Mouse (Mus musculus) heart, embryonic 15.5 days (tissue): ENCODE measurements around the gene Timmdc1. TPM values are rescaled to one million over a fixed set of nuclear protein-coding genes. Genes with fewer than 3 reads are reported as not detected.

ENCODE experiments used
- ATAC-seq: fragments of 200-750 bp; cut with Nextera tagmentation; replicated peaks from 2 replicates; pipeline ENCODE4 v1.8.0; 2017; ENCODE audit warnings: low read depth, moderate TSS enrichment; ENCODE audit not compliant: insufficient number of reproducible peaks, insufficient read depth, low FRiP score
- H3K27ac ChIP-seq: fragments of 300-500 bp; sonication (generic); 2 replicates; pipeline ENCODE4 v1.5.1; 2015; ENCODE audit warnings: mild to moderate bottlenecking, inconsistent platforms
- H3K27me3 ChIP-seq: fragments of 300-500 bp; sonication (generic); 2 replicates; pipeline ENCODE4 v1.6.1; 2015; ENCODE audit warnings: inconsistent platforms
- H3K36me3 ChIP-seq: fragments of 300-500 bp; sonication (generic); 2 replicates; pipeline ENCODE4 v1.6.1; 2015; ENCODE audit warnings: mild to moderate bottlenecking, inconsistent platforms
- H3K4me1 ChIP-seq: fragments of 300-500 bp; sonication (generic); replicated peaks from 2 replicates; pipeline ENCODE4 v1.6.1; 2015; ENCODE audit warnings: inconsistent platforms
- H3K4me2 ChIP-seq: fragments of 300-500 bp; sonication (generic); 2 replicates; pipeline ENCODE4 v1.6.1; 2015; ENCODE audit warnings: inconsistent platforms, mild to moderate bottlenecking, moderate library complexity
- H3K4me3 ChIP-seq: fragments of 300-500 bp; sonication (generic); 2 replicates; pipeline ENCODE4 v1.5.1; 2015; ENCODE audit warnings: mild to moderate bottlenecking, inconsistent platforms
- H3K9ac ChIP-seq: fragments of 300-500 bp; sonication (generic); 2 replicates; pipeline ENCODE4 v1.6.1; 2015; ENCODE audit warnings: mild to moderate bottlenecking, inconsistent platforms
- H3K9me3 ChIP-seq: fragments of 300-500 bp; sonication (generic); replicated peaks from 2 replicates; pipeline ENCODE4 v1.6.1; 2016; ENCODE audit warnings: inconsistent platforms
- WGBS: fragments of 180-500 bp; shearing (Covaris S2); methylation state at CpG from one replicate; pipeline ENCODE4 v1.1.7; 2015; ENCODE audit warnings: mixed read lengths; 5-methylcytosine and 5-hydroxymethylcytosine counted together
- polyA plus RNA-seq: library from polyadenylated mRNA; unstranded; fragments of >200 nt; fragmentation: Nextera tagmentation; extraction: Ambion mirVana; gene quantifications from 2 replicates; pipeline ENCODE4 v1.2.1, GENCODE M21; 2015

The Timmdc1 gene
- polyA plus RNA-seq, 1 experiment from 2014 or later: 38.1 TPM

- no peak overlapping the region for H3K4me3 ChIP-seq
- no peak overlapping the region for H3K4me2 ChIP-seq
- H3K9ac ChIP-seq: no peak overlapping the region
- no peak for ATAC-seq
- H3K9me3 ChIP-seq: no peaks in the 10 kb centered on the region
- H3K4me1 ChIP-seq: peaks cover 18% of the 10 kb centered on the region
- 86% methylated on average over 5 of the region's 5 CpGs for WGBS
- H3K27me3 ChIP-seq: no peaks in the 10 kb centered on the region
- H3K36me3 ChIP-seq: no peaks in the 10 kb centered on the region
- no peak overlapping the region for H3K27ac ChIP-seq
Observed at GRCm38 (mm10) chr16:38472507-38472873, 50.0 kb downstream of the Timmdc1 start.

DNA sequence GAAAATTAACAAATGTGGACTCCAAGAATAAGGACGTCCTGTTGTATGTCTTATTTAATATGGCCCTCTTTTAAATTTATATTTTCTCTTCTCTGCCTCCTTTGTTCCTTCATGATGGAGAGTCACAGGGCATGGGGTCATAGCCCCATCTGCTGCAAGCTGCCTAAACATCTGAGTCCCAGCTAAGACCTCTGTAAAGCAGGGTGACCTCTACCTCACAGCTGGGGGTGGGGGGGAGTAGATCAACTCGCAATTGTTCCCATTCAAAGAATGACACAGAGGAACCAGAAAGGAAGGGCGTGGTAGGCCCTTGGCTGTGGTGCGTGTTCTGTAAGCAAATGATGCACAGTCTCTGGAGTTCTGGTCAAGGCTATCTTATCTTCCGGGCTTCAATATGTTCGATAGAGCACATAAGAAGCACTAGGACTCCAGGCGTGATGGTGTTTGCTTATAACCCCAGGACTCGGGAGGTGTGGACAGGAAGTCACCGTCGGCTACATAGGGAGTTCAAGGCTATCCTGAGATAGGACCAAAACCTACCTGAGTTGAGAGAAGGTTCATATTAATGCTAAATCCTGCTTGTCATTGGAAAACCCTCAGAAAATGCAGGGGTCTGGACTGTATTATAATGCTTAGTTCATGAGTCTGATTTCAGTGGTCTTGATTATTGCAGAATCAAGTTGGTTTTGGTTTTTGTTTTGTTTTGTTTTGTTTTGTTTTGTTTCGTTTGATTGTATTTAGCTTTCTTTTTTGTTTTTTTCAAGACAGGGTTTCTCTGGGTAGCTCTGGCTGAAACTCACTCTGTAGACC is 50.6 kb downstream of the Timmdc1 start:
- no peaks in the 10 kb centered on the region for H3K27me3 ChIP-seq
- H3K27ac ChIP-seq: no peak overlapping the region
- peaks cover 13% of the 10 kb centered on the region for H3K4me1 ChIP-seq
- H3K36me3 ChIP-seq: no peaks in the 10 kb centered on the region
- 66% methylated on average over 11 of the region's 11 CpGs for WGBS
- H3K9me3 ChIP-seq: no peaks in the 10 kb centered on the region
- no peak for ATAC-seq
- no peak overlapping the region for H3K4me2 ChIP-seq
- H3K9ac ChIP-seq: no peak overlapping the region
- no peak overlapping the region for H3K4me3 ChIP-seq

DNA sequence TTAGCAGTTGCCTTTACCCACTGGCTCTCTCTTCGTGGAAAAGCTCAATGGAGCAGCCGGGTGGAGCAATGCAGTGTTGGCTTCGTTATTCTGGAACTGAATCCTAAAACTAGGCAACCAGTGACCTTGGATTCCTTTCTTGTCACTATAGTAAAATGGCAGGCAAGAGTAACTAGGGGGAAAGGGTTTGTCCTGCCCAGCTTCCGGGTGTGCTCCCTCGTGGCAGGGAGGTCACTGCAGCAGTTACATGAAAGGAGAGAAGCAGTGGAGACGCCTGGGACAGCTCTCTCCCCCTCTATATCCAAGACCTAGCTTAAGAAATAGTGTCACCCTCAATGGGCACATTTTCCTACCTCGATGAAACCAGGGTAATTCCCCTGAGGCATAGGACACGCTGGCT is 53.0 kb downstream of the Timmdc1 start:
- Histone ChIP-seq H3K4me2 (no peak overlapping the region), H3K36me3 (no peaks in the 10 kb centered on the region), H3K9me3 (no peaks in the 10 kb centered on the region), H3K4me1 (0 out of 2 replicates have a peak, but pooled peaks cover 5% of the 10 kb centered on the region), H3K4me3 (no peak overlapping the region), H3K27ac (no peak overlapping the region), H3K9ac (no peak overlapping the region), H3K27me3 (no peaks in the 10 kb centered on the region)
- WGBS: 74% methylated on average over 8 of the region's 8 CpGs
- no peak for ATAC-seq

GRCm38 (mm10) chr16:38468706-38469018 is 53.8 kb downstream of the Timmdc1 start:
- ATAC-seq: no peak
- Histone ChIP-seq H3K9me3 (no peaks in the 10 kb centered on the region), H3K4me1 (0 out of 2 replicates have a peak, but pooled peaks cover 5% of the 10 kb centered on the region), H3K36me3 (no peaks in the 10 kb centered on the region), H3K4me2 (no peak overlapping the region), H3K9ac (no peak overlapping the region), H3K27ac (no peak overlapping the region), H3K4me3 (no peak overlapping the region), H3K27me3 (no peaks in the 10 kb centered on the region)
- 32% methylated on average over 3 of the region's 3 CpGs for WGBS

DNA sequence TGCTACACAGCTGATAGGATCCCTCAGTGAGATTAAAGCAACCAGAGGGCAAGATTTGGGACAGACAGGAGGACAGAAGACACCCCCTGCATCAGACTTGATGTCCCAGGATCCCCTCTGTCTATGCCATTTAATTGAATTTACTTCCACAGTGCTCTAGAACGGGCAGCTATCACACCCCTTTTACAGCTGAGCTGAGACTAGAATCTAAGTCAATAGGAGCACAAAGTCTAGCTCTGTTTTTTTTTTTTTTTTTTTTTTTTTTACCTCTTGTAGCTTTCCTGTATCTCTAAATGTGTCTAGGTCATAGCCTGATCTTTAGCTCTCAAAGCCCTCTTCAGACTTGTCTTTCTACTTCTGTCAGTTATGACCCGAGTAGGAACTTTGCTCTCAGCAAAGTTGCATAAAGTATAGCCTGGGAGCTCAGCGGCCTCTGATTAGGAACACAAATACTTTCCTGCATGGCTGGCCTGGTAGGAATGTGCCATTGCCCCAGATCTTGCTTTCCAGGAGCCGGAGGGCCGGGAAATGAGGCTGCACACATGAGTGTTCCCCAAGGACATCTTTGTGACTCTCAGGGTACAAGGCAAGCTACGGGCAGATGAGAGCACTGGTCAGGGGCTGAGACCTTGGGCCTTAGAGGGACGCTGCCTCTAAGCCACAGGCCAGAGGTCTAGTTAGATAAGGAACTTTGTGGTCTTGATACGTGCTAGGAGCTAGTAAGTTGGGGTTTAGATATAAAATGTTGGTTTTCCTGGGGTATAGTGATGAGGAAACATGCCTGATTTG is 54.4 kb downstream of the Timmdc1 start:
- H3K27ac ChIP-seq: no peak overlapping the region

GRCm38 (mm10) chr16:38467091-38467916 is 55.2 kb downstream of the Timmdc1 start:
- 0 out of 2 replicates have a peak, but pooled peaks cover 5% of the 10 kb centered on the region for H3K4me1 ChIP-seq
- no peaks in the 10 kb centered on the region for H3K36me3 ChIP-seq
- H3K27ac ChIP-seq: no peak overlapping the region
- 73% methylated on average over 13 of the region's 13 CpGs for WGBS
- H3K4me2 ChIP-seq: no peak overlapping the region
- no peaks in the 10 kb centered on the region for H3K9me3 ChIP-seq
- ATAC-seq: no peak
- H3K4me3 ChIP-seq: no peak overlapping the region
- no peak overlapping the region for H3K9ac ChIP-seq
- no peaks in the 10 kb centered on the region for H3K27me3 ChIP-seq

More for the DNA sequence above, 54.4 kb downstream of the Timmdc1 start:
- no peak overlapping the region for H3K9ac ChIP-seq
- H3K4me3 ChIP-seq: no peak overlapping the region
- H3K27me3 ChIP-seq: no peaks in the 10 kb centered on the region
- 0 out of 2 replicates have a peak, but pooled peaks cover 5% of the 10 kb centered on the region for H3K4me1 ChIP-seq
- no peak overlapping the region for H3K4me2 ChIP-seq
- H3K36me3 ChIP-seq: no peaks in the 10 kb centered on the region
- 52% methylated on average over 8 of the region's 8 CpGs for WGBS
- no peak for ATAC-seq
- H3K9me3 ChIP-seq: no peaks in the 10 kb centered on the region

- no peaks in the 10 kb centered on the region for H3K36me3 ChIP-seq
- H3K9ac ChIP-seq: no peak overlapping the region
- H3K9me3 ChIP-seq: no peaks in the 10 kb centered on the region
- ATAC-seq: no peak
- H3K4me1 ChIP-seq: 0 out of 2 replicates have a peak, but pooled peaks cover 5% of the 10 kb centered on the region
- no peaks in the 10 kb centered on the region for H3K27me3 ChIP-seq
- no peak overlapping the region for H3K4me2 ChIP-seq
- 71% methylated on average over 4 of the region's 4 CpGs for WGBS
- no peak overlapping the region for H3K4me3 ChIP-seq
- H3K27ac ChIP-seq: no peak overlapping the region
Observed at GRCm38 (mm10) chr16:38466089-38466488, 56.4 kb downstream of the Timmdc1 start.

- H3K9ac ChIP-seq: no peak overlapping the region
- no peak for ATAC-seq
Observed at GRCm38 (mm10) chr16:38463305-38463704, 59.2 kb downstream of the Timmdc1 start.

GRCm38 (mm10) chr16:38462161-38462560 is 60.3 kb downstream of the Timmdc1 start:
- Histone ChIP-seq H3K36me3 (no peaks in the 10 kb centered on the region), H3K9ac (no peak overlapping the region), H3K4me1 (no peaks in the 10 kb centered on the region), H3K9me3 (no peaks in the 10 kb centered on the region), H3K4me2 (no peak overlapping the region), H3K27me3 (no peaks in the 10 kb centered on the region), H3K27ac (no peak overlapping the region), H3K4me3 (no peak overlapping the region)
- 75% methylated on average over 7 of the region's 7 CpGs for WGBS
- ATAC-seq: no peak

More at GRCm38 (mm10) chr16:38463305-38463704, 59.2 kb downstream of the Timmdc1 start:
- H3K4me2 ChIP-seq: no peak overlapping the region
- H3K9me3 ChIP-seq: no peaks in the 10 kb centered on the region
- 0 out of 2 replicates have a peak, but pooled peaks cover 4% of the 10 kb centered on the region for H3K4me1 ChIP-seq
- WGBS: 82% methylated on average over 5 of the region's 5 CpGs
- H3K27me3 ChIP-seq: no peaks in the 10 kb centered on the region
- H3K36me3 ChIP-seq: no peaks in the 10 kb centered on the region
- no peak overlapping the region for H3K4me3 ChIP-seq
- no peak overlapping the region for H3K27ac ChIP-seq

DNA sequence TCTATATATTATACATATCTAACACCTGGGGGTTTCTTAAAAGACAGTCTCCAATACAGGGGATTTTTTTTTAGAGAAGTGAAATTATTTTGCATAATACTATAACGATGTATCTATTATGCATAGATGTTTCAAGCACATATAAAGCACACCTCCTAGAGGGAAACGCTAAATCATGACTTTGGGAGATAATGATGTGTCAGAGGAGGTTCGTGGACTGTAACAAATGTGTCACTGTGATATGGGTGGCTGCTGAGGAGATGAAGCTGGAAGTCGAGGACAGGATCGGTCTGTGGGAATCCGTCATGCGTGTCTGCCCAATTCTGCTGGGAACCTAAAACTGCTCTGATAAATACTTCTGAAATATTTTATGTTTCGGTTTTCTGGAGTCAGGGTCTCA is 60.7 kb downstream of the Timmdc1 start:
- 73% methylated on average over 8 of the region's 8 CpGs for WGBS
- no peak for ATAC-seq
- H3K4me2 ChIP-seq: no peak overlapping the region

DNA sequence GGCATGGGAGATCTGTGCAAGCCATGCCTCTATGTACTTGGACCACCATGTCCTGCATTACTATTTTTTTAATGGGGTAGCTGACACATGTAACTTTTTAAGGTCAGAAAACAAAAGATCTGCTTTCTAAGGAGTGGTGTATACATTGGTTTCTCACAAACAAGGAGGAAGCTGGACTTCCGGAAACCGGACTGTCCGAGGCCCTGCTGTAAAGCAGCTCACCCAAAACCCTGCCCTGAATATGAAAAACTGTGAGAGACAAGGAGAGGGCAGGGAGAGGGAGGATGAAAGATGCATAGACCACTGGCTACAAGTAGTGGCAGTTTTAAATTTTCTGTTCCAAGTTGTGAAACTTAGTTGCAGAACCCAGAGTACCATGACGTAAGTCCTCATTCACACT is 62.5 kb downstream of the Timmdc1 start:
- H3K27ac ChIP-seq: no peak overlapping the region
- no peak overlapping the region for H3K4me3 ChIP-seq
- H3K27me3 ChIP-seq: no peaks in the 10 kb centered on the region
- no peaks in the 10 kb centered on the region for H3K4me1 ChIP-seq
- no peak for ATAC-seq
- no peaks in the 10 kb centered on the region for H3K9me3 ChIP-seq
- 86% methylated on average over 4 of the region's 4 CpGs for WGBS
- no peak overlapping the region for H3K9ac ChIP-seq
- no peaks in the 10 kb centered on the region for H3K36me3 ChIP-seq
- no peak overlapping the region for H3K4me2 ChIP-seq

More for the DNA sequence above, 60.7 kb downstream of the Timmdc1 start:
- Histone ChIP-seq H3K4me1 (no peaks in the 10 kb centered on the region), H3K27ac (no peak overlapping the region), H3K36me3 (no peaks in the 10 kb centered on the region), H3K9me3 (no peaks in the 10 kb centered on the region), H3K9ac (no peak overlapping the region), H3K27me3 (no peaks in the 10 kb centered on the region), H3K4me3 (no peak overlapping the region)
